Mouse (Mus musculus) kidney, adult 2 months (tissue): ENCODE data around the gene Ndnf.

Experiments used
- CTCF ChIP-seq: fragments of 200-500 bp; conservative IDR thresholded peaks from 2 replicates; pipeline ENCODE4 v1.5.1; 2011; ENCODE audit warnings: low read depth, mild to moderate bottlenecking, control low read depth, low read length, moderate library complexity, mixed read lengths; ENCODE audit not compliant: insufficient read depth, insufficient read length
- POLR2A ChIP-seq: fragments of 200-500 bp; IDR thresholded peaks from one replicate; pipeline ENCODE4 v1.6.1; 2011; ENCODE audit warnings: low read depth, low read length, control low read depth

DNA sequence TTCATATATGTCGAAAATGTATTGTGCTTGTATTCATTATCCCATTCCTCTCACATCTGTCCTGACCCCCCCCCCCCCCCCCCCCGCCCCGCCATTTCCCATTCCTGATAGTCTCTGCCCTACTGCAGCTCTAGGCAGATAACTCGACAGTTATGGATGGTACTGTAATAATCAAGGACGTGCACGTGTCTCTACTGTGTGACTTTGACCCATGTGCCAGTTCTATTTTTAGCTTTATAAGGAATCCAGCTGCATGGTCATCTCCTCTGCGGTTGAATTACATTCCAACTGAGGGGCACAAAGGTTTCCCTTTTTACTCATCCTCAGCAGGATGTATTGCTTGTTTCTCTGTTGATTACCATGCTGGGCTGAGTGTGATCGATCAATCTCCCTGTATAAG, 68.1 kb downstream of the Ndnf start:
- TF ChIP-seq CTCF (no peak), POLR2A (no peak)
